Mouse (Mus musculus) urinary bladder, postnatal 25 days (tissue): ENCODE results near the gene Gcnt4.

Experiments used
- DNase-seq: peaks from one replicate; pipeline ENCODE4 v3.0.0; 2022; ENCODE audit warnings: low spot score

Gene Gcnt4

GRCm38 (mm10) chr13:96990561-96991265, 66.2 kb downstream of the Gcnt4 start:
- no peak for DNase-seq

DNA sequence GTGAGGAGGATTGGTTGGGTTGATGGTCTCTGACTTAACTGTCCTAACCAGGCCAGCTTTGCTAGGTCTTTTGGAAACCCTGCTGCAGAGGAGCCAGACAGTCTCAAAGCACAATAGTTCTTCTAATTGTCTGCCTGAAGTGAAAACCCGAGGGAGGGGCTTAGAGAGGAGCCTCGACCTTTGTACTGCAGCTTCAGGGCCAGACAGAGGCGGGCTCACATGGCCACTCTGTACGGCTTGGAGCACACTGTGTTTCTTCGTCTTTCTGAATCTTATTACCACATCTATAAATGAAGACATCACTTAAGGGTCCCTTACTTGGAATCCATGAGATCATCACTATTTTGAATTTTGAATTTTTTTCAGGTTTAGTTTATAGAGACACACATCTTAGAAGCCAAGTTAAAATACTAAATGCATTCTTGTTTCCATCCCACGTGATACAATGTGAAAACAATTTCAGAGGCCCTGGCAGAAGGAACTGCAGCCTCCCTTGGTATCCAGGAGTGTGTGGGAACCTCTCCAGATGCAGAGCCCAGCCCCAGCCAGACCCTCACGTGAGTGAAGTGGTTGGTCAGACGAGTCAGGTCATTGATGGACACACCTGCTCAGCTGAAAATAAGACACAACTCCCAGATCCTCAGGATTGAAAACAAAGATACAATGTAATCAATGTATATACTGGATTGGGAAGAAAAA, 69.0 kb downstream of the Gcnt4 start:
- no peak for DNase-seq

GRCm38 (mm10) chr13:96995243-96995642, 70.8 kb downstream of the Gcnt4 start:
- DNase-seq, result no peak

- no peak for DNase-seq
Observed at GRCm38 (mm10) chr13:96997080-96997479, 72.6 kb downstream of the Gcnt4 start.
